Mouse (Mus musculus): ENCODE data around the gene Top2a.

DNA sequence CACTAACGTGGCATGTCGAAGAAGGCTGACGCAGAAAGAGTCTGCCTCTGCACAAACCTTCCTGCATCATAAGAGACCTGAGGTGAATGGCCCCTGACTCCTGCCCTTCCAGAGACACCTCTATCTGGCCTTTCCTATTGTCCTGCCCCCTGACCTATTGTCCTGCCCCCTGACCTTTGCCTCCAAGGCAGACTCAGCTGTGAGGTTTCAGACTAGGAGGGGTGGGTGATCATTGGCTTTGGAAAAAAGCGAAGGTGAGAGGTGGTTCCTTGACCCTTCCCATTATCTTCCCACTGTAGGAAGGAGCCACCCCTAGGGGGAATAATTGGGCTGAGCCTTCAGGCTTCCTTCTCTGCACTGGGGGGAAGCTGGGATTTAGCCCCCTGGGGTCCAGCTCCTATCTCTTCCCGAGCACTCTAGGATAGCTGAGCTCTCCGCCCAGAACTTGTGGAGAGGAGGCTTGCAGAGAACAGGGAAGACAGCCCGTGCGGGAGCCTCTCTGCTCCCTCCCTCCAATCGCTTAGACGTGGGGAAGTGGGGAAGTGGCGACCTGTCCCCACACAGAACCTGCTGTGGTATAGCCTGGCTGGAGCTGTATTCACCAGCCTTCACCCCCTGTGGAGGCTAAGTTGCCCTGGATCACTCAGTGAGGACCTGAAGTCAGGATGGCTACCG is 61.4 kb downstream of the Top2a start:
- TF ChIP-seq GATA1 (IDR thresholded peaks at IDR 0.05; ENCODE audit: borderline replicate concordance, low read length) = no peak
- TF ChIP-seq FLI1 (IDR thresholded peaks at IDR 0.05; ENCODE audit: low read length) = no peak
